In the genomic region with DNA sequence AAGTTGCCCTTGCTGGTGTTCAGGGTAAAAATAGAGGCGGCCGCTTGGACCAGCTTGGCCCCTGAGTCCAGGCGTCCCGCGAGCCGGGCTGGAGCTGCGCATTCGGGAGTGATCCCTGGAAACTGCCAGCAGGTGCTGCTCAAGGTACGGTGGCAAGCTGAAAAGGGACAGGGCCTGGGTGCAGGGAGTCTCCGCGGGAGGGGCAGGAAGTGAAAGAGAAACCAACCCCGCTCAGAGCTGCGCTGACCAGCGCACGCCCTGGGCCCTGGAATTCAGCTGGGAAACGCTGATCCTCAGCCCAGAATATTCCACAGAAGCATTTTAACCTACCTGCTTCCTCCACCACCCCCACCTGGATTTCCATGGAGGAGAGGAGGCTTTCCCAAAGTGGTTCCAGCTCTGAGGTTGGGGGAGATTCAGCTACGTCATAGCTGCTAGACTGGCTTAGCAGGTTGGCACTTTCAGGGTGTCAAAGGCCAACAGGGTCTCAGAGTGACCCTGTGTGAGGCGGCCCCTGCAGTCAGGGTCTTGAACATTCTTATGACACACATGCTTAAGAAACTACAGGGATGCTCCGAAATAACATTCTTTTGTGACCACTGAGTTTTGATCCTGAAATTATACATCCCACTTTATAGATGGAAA, we compare ENCODE assay signal across 8 mouse cellular contexts. TPM values are rescaled to one million over a fixed set of nuclear protein-coding genes. Genes with fewer than 3 reads are reported as not detected.
A peak's percentile ranks its signal among the peaks of the same experiment; 100 is the strongest.
DNase-seq lines count a peak whose midpoint lies in the region; ATAC-seq and TF ChIP-seq lines count a peak whose summit lies in the region.

No protein-coding gene starts in this region.

- peak; percentile 75 for DNase-seq in Patski (ENCODE audit: low read depth, low spot score)
- peak; percentile 62 for DNase-seq in cerebellum, adult 9-11 months
- peak; percentile 69 to 72 for DNase-seq in frontal cortex, postnatal 36 days (ENCODE audit: low spot score in 2 of 2)
- DNase-seq in left cerebral cortex, adult 18-20 months (ENCODE audit: low spot score in 2 of 2): peak; percentile 66 to 78
- peak; percentile 87 for DNase-seq in lung, postnatal 4 days
- DNase-seq in retina, postnatal 1 day: peak; percentile 78
- peak; percentile 60 for DNase-seq in urinary bladder, adult 2 months (ENCODE audit: low spot score)

- CTCF ChIA-PET in Patski (lab: Charles Lee): interaction anchor here (0.6 to 1.9 kb wide), 15 partner anchors 9 to 1568 kb away, joined by 3 to 16 read pairs (median 4); no protein-coding TSS in a partner anchor

- H3K36me3 ChIP-seq in hindbrain, embryonic 12.5 days: no peaks in the 10 kb centered on the region

- peak overlapping the region; percentile 43 for H3K4me3 ChIP-seq in hindbrain, embryonic 12.5 days

- peak overlapping the region; percentile 74 for H3K9ac ChIP-seq in hindbrain, embryonic 12.5 days

- 5% methylated on average over 19 of the region's 19 CpGs for WGBS in hindbrain, embryonic 12.5 days

- H3K4me2 ChIP-seq in hindbrain, embryonic 12.5 days (replicated peaks): peak overlapping the region; percentile 80

- in situ Hi-C loops in Patski (cut with MboI; ENCODE audit: low pct_unique_long_range_greater_than_20kb): loop anchor here (10.0 to 25.0 kb wide), 6 partner anchors 225 to 1572 kb away; no protein-coding TSS in a partner anchor

- POLR2A ChIA-PET in Patski (lab: Charles Lee): interaction anchor here (0.6 to 1.3 kb wide), 3 partner anchors 8 to 1693 kb away, joined by 3 to 10 read pairs (median 5); no protein-coding TSS in a partner anchor

- TF ChIP-seq CTCF in Patski (IDR thresholded peaks at IDR 0.05): no peak

- no peaks in the 10 kb centered on the region for H3K9me3 ChIP-seq in hindbrain, embryonic 12.5 days (replicated peaks)

- peaks cover 12% of the 10 kb centered on the region for H3K4me1 ChIP-seq in hindbrain, embryonic 12.5 days

- no peaks in the 10 kb centered on the region for H3K27me3 ChIP-seq in Patski
- peaks cover 19% of the 10 kb centered on the region for H3K27me3 ChIP-seq in hindbrain, embryonic 12.5 days

- H3K27ac ChIP-seq in hindbrain, embryonic 12.5 days: no peak overlapping the region

- peak; percentile 95 for ATAC-seq in Patski
- peak; percentile 91 for ATAC-seq in hindbrain, embryonic 12.5 days (ENCODE audit: low FRiP score)

RNA-seq across cellular contexts. Expression of gene Inhba, which starts 0.7 kb away (rescaled TPM):
- polyA plus RNA-seq in Patski (2021): 7.8 TPM
- polyA plus RNA-seq in hindbrain, embryonic 12.5 days (2016; fragmentation: Nextera tagmentation; extraction: Ambion mirVana): 3.5 and 5.0 TPM in 2 replicates
- total RNA-seq in left cerebral cortex, adult 18-20 months (2021): 10 to 100 TPM; 15.2 to 28.4 TPM
- polyA plus RNA-seq in urinary bladder, adult 2 months (2012; rRNA removed): 0.51 and 1.0 TPM in 2 replicates
